Mouse (Mus musculus): ENCODE results near the gene Cdh11.

DNA sequence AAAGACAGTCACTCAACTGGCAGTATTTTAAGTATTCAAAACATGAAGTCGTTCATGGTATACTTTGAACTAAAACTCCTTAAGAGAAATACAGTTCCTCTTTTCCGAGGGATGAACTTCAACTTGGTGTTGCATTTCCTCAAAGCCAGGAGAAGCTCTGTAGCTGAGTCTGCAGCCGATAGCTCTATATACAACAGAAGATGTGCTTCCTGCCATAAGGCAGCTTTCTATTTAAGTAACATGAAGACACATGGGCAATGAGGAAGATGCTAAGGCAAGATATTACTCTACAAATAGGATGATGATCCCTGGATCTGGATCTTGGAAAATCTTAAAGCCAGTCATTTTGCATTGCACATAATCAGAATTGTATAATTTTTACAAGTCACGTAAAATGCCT lies 133.5 kb downstream of the Cdh11 start:
- TF ChIP-seq POLR2A (IDR thresholded peaks at IDR 0.05; ENCODE audit: borderline replicate concordance, extremely low read depth, low read depth, low read length) (no peak), CTCF (IDR thresholded peaks at IDR 0.05; ENCODE audit: insufficient read depth, low read length) (no peak)
